Mouse (Mus musculus): ENCODE results near the gene Rab6a. TPM values are rescaled to one million over a fixed set of nuclear protein-coding genes. Genes with fewer than 3 reads are reported as not detected.

Gene Rab6a
- polyA plus RNA-seq (2012; rRNA removed) = 133 and 139 TPM in 2 replicates

GRCm38 (mm10) chr7:100607214-100608129 lies at the start of gene Rab6a:
Gene Rab6a, plus strand, starts transcription at chr7:100607410.

GRCm38 (mm10) chr7:100608130-100608741 lies 1.0 kb downstream of the Rab6a start, which contains the start of gene Mrpl48:
Gene Mrpl48, minus strand, starts transcription at chr7:100608301.

GRCm38 (mm10) chr7:100662231-100662630 lies 55.0 kb downstream of the Rab6a start, which contains the start of gene Plekhb1:
Gene Plekhb1, minus strand, starts transcription at chr7:100662414.

Other genes starting within 250 kb of the Rab6a start
- 33.3 and 40.2 TPM in 2 replicates for gene C2cd3, start 235.2 kb upstream of the Rab6a start, polyA plus RNA-seq (2012; rRNA removed)
- 147 and 172 TPM in 2 replicates for gene Ppme1, start 235.1 kb upstream of the Rab6a start, polyA plus RNA-seq (2012; rRNA removed)
- 0.04 and 0.07 TPM in 2 replicates for gene Ucp3, start 134.4 kb upstream of the Rab6a start, polyA plus RNA-seq (2012; rRNA removed)
- gene Ucp2, start 114.1 kb upstream of the Rab6a start, polyA plus RNA-seq (2012; rRNA removed) = 35.7 and 50.4 TPM in 2 replicates
- gene Dnajb13, start 92.5 kb upstream of the Rab6a start, polyA plus RNA-seq (2012; rRNA removed) = 4.1 and 4.6 TPM in 2 replicates
- gene Coa4, start 70.3 kb upstream of the Rab6a start, polyA plus RNA-seq (2012; rRNA removed) = 12.4 and 13.5 TPM in 2 replicates
- gene Mrpl48, start 891 bp downstream of the Rab6a start, polyA plus RNA-seq (2012; rRNA removed) = 42.5 and 44.5 TPM in 2 replicates
- gene Plekhb1, start 55.0 kb downstream of the Rab6a start, polyA plus RNA-seq (2012; rRNA removed) = 5.4 and 9.1 TPM in 2 replicates
- gene Fam168a, start 99.2 kb downstream of the Rab6a start, polyA plus RNA-seq (2012; rRNA removed) = 91.4 and 99.3 TPM in 2 replicates